Mouse (Mus musculus) NIH3T3 (cell line): ENCODE measurements at regions not wholly inside any gene's neighbourhood (a gene's known extent, or its start where the extent isn't known, plus 50 kb on each side); places are given as distances from the start of the nearest gene placed in this dataset.
"Not testable (repeated sequence)": the region's sequence is repeated elsewhere in the genome, so short reads cannot be mapped to it uniquely, and the experiment has no call there.

Source experiments
- DNase-seq: peaks from one replicate; pipeline ENCODE4 v3.0.0-alpha.2; 2012; ENCODE audit warnings: low read depth

DNA sequence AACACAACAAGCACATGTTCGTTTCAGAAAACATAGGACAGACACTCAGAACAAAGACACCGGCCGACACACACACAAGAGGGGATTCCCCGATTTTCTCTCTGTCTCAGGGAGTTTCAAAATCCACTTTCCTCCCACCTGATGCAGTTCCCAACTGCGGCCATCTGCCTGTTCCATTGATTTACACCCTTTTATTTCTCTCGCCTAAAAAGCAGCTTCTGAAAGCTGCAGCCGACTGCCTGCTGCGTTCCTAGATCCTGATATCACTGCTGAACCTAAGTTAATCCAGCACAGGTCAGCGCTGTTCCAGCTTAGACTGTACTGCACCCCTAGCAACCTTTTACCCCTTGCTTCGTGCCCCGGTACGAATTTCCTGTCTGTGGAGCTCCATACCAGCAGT, 237.0 kb downstream of the Impad1 start:
- DNase-seq = no peak

DNA sequence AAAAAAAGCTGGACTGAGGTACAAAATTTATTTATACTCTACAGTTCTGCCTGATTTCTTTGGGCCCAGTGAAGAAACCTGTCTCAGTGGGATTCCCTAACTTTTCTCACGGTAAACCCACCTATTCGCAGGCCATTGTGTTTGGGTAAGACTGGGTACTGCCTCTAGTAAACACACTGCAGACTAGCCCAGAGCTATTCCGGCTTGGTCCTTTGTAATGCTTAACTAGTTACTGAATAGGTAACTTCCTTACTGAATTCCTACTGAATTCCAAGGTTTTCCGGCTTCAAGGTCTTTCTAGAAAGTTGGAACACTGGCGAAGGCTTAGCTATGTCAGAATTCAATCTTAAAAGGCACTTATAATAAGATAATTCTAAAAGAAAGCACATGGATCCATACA, 242.9 kb downstream of the Impad1 start:
- no peak for DNase-seq

DNA sequence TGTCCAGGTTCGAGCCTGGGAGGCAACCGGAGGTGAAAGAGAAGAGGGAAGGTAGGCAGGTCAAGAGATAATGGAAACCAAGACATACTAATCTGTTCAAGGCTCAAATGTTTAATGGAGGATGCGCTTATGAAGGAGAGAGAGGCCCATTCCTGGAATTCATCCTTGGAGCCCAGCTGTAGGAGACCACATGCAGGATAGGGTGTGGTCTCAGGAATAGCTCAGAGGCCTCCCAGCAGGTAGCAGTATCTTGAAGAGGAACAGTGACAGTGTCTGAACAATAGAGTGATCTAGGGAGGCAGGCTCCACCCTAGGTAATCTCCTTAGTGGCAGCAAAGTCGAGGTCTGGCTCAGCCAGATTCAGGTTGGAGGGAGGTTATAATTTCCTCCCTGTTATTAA, 243.3 kb downstream of the Impad1 start:
- no peak for DNase-seq

DNA sequence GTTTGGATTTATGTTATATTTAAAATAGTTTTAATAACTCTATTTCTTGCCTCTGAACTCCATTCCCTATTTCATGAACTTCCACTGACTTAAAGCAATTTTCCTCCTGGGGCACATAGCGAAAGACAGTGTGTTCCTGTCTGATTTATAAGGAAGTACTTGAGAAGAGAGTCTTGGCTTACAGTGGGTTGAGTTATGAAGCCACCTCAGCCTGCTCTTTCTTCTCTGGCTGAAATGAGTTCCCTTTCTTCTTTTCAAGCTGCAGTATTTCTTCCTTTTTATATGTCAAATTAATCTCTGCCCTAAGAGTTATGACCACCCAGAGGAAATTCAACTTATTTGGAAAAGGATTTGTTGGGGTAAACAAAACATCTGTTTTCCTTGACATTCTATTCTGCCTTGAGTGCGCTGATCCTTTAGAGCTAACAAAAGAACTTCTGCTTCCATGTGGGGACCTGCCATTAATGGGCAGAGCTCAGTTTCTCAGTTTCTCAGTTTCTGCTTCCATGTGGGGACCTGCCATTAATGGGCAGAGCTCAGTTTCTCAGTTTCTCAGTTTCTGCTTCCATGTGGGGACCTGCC, 255.9 kb downstream of the Impad1 start:
- no peak for DNase-seq

DNA sequence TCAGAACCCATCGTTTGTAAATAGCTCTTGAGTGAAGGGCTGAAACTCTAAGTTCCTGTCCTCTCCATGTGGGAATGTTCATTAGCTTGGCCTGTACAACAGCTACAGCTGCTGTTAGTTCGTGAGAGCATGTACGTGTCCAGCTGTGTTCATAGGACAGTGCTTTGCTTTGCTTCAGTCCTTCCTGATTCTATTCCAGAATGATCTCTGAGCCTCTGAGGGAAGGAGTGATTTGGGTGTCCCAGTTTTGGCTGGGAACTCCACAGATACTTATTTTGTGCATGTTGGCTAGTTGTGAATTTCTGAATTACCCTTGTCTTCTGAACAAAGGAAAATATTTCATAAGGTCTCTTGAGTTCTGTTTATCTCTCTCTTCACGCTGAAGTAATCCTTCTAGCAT, 261.0 kb downstream of the Impad1 start:
- no peak for DNase-seq

DNA sequence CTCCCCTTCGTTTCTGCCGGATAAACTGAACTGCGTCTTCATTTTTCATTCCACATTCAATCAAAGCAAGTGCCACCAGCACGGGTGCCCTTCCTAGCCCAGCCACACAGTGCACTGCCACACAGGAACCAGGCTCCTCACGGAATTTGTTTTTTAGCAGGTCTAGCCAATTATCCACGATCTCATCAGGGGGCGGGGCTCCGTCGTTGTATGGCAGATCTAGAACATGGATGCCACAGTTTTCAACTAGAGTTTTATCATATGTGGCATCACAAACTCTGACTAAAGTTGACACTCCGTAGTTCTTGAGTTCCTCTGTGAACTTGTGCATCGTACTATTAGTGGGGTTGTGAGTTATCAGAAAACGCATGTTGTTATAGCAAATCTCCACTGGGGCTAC, 264.8 kb downstream of the Impad1 start:
- no peak for DNase-seq

DNA sequence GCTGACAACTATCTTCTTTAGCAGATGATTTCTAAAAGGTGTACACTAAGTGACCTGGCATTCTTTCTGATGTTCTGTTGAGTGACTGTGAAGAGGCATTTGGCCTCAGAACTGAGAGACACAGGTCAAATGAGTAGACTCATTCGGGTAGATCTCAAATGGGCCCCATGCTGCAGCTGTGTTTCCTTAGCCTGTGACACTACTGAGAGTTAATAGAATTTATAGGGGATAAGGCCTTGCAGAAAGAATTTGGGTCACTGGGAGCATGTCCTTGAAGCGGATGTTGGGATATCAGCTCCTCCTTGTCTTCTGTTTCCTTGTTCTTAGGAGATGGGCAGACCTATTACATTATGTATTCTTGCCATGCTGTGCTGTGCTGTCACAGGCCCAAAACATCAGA, 271.4 kb downstream of the Impad1 start:
- no peak for DNase-seq

DNA sequence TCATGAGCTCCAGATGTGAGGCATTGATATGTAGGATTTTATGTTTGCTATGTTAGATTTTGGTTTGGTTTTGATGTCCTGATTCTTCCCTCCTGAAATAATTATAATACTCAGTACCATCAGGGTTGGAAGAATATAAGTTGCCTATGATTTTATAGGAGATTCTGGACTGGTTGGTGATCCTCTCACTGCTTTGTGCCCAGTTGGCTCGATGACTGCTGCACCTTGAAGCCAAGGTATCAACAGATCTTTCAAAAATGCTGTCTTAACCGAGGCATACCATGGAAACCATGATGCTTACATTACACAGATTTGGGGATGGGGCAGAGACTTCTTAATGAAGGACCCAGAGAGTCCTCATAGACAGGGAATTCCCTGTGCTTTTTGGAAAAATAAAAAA, 274.4 kb downstream of the Impad1 start:
- no peak for DNase-seq

DNA sequence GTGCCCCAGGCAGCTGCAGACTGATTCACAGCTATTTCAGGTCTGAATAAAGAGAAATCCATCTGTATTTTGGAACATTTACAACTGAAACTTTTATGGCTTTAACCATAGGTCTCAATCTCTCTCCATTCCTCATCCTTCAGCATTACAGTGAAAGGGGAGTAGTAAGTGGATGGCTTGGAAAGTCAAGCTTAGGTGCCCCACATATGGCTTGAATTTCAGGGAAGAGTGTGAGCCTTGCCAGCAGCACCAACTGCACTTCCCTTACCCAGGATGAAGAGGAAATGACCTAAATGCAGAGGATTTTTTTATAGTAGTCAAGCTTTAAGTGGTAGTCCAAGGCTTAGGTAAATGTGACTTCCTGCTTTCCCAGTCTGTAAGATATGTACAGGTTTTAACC, 279.8 kb downstream of the Impad1 start:
- DNase-seq = no peak

DNA sequence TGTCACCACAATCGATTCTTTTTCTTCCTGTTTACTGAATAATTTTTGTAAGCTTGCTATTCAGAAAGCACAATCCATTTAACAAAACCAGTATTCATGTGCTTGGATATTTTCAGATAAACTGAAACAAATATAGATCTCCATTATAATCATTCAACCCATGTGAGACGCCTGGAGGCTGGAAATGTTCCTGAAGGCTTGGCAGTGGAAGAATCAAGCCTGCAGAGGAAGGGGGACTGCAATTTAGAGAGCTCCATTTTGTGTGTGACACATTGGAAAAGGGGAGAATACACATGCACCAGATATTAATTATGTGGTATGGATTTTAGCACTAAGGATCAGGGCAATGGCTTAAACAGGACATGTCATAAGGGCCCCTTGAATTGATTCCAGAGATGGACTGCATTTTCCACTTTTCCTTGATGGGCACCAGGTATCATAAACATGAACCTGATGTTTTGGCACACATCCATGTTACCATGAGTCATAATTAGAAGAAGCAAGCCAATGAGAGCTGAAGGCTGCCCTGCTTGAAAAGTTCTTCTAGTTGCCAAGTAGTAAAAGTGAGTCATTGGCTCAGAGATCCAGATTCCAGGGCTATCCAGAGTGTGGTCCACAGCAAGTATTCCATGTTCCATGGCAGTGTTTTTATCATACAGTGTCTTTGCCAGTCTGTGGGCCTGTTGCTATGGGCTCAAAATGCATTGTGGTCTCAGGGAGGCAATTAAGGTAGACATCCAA, 282.8 kb downstream of the Impad1 start:
- DNase-seq = peak; percentile 56

DNA sequence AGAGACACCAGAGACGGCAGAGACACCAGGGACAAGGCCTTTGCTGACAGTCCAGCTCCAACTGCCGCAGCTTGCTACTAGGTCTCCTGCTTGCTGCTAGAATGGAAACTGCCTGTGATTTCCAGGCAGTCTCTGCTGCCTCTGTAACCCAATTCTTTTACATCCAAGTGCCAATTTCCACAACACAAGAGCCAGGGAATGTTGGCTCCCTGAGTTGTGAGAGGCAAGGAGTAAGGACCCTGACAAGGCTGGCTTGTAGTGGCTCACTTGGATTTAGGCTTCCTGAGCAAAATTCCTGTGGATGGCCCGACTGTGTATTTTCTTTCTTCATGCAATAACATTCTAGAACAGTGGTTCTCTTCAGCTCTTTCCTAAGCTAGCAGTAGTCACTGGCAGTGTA, 283.9 kb downstream of the Impad1 start:
- peak; percentile 7 for DNase-seq

DNA sequence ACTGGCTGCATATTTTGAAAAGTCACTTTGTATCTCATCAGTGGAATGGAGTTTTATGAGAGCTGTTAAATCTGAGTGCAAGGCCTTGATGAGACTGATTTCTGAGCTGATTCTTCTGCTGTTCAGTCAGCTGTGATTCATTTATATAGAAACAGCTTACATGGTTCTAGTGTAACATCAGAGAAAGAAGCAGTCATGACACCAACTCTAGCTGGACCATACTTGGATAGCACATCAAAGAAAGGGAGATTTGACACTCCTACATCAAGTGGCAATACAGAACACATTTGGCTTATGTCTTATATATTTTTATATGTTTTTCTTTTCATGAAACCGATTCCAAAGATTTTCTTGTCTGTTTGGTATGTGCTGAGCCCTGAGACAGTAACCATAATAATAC, 296.0 kb downstream of the Impad1 start:
- DNase-seq = no peak

DNA sequence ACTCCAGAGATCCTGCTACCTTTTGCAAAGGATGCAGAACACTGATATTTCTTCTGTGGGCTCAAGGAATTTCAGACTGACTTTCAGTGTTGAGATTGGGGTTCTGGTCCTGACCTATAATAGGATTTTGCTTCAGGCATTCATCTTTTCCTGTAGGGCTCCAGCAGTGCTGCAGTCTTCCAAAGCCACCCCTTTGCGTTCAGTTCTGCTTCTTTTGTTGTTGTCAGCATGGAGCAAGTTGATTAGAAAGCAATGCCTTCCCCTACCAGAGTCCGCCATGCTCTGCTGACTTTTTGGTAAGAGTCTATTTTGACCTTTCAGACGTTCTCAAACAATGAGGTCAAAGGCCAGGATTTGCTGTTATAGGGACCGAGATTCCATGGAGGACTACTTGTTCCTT, 297.0 kb downstream of the Impad1 start:
- DNase-seq = no peak

DNA sequence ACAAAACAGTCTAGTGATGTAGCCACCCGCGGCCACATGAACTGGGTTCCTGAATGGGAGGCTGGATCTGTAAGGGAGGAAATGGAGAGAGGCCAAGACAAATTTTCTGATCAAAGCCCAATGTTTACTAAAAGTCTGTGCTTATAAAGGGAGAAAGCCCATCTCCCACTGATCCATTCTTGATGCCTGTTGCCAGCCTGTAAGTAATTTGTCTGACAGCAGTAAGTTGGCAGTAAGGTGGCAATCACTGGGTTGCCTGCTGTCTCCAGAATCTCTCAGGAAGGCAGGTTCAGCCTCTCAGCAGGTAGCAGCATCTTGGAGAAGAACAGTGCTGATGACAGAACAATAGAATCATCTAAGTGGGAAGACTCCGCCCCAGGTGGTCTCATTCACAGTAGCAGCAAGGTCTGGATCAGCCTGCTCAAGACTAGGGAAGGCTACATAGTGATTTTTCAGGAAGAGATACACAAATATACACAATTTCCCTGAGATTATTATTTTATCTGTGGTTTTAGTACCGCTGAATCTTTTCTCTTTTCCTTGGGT, 327.9 kb downstream of the Impad1 start:
- no peak for DNase-seq

DNA sequence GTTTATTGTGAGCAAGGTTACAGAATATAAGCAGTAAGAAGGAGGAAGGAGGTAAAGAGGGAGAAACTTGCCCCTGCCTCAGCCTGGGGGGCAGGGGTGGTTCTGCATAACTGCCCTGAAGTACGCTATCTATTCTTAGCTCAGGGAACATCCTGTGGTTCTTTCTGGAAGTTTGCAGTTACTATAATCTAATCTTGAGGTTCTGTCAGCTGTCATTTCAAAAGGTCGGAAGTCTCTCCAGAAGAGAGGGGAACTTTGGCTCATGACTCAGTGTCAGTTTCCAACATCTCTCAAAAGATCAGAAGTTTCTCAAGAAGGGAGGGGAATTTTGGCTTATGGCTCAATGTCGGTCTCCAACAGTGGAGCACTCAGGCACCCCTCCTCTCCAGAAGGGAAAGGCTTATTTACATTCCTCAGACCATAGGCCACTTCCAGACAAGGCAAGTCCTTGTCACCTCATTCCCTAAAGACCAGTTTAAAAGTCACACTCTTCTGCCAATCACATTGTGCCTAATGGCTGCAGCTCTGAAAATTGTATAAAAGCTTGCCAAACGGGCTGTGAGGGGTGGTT, 328.9 kb downstream of the Impad1 start:
- peak; percentile 5 for DNase-seq

DNA sequence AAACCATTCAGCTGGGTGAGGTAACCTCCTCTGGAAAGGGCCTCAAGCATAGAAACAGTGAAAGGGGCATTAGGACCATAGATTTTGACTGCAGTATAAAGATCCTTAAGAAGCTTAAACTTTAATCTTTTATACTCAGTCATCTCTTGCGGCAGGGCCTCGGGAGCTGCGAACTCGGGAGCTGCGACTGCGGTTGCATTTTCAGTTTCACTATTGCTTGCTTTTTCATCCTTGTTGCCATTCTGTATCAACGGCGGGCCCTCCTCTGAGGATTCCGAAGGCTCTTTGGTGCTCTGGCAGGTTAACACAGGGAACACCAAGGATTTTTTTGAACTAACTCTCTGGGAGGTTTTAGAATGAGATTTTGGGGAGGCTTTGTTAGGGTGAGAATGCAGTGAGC, 333.9 kb downstream of the Impad1 start:
- no peak for DNase-seq

DNA sequence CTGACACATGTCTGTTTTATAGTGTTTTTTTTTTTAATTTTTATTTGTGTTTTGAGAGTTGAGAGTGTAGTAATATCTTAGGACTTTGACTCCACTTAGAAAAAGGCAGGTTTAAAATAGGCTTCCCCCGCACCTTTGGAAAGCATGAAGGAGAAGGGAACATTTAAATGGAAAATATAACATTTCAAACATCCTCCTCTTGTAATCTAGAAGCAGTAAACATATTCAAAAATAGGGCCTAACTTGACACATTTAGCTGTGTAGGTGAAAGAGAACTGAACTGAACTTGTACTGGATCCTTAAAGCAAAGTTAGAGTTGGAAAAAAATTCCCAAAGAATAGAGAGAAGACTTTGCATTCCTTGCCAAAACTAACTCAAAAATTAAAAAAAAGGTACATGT, 343.1 kb downstream of the Impad1 start:
- no peak for DNase-seq

DNA sequence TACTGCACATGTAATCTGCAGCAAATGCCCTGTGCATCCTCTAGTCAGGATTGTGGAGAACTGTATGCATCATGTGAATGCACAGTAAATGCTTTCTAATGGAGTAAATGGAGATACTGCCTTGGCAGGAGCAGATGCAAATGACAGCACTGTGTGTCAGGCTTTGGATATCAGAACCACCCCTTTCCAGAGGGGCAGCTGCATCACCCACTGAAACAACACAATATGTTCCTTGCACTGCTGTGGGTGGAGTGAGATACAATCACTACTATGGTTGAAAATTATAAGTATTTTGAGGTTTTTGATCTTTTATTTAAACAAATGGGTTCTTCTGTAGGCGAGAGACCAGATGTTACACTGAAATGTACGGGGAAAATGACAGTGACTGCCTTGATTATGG, 350.5 kb downstream of the Impad1 start:
- DNase-seq = no peak

DNA sequence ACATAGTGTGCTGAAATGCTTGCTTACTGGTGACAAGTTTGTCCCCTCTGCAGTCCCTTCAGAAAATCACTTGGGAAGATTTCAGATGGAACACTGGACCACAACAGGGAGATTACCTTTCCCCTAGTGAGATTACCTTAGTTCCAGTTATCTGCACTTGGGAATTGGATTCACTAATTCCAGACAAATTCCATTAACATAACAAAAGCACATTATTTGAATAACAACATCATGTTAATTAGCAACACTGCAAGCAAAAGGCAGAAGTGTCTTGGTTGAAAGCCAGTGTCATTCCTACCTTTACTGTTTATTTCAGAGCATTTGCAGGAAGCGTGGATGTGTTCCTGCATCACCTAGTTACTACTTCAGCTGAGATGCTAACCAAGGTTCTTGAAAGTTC, 355.6 kb downstream of the Impad1 start:
- DNase-seq = no peak

DNA sequence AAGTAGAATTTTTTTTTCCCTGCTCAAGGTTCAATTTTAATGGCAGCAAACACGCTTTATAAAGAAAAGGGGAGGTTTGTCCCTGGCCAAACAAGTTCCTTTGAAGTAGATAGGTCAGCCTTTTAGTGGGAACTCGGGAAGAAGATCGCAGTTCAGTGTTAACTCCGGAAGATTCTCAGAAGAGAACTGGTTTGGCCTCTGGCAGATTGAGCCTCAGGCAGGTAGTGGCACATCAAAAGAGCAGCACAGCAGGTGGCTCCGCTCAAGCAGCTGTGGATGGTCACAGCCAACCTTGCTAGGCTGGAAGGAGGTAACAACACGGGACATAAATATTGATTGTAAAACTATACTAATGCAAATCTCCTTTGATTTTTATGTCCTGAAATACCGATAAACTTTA, 347.2 kb upstream of the Sdr16c6 start:
- DNase-seq = not testable (repeated sequence)

DNA sequence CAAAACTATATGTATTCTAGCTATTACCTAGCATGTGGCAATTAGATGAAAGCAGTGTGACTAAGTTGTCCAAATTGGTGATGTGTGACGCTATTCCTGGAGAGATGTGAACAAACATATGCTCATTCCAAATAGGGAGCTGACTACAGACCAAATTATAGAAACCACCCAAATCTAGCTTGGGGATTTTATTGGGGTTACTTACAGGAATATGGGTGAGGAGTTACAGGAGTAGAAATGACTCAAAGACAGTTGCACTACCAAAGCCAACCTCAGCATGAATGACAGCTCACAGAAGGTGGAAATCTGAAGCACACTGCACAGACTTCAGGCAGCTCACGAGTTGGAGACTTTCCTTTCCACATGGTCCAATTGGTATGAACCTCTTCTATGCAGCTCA, 326.5 kb upstream of the Sdr16c6 start:
- no peak for DNase-seq

DNA sequence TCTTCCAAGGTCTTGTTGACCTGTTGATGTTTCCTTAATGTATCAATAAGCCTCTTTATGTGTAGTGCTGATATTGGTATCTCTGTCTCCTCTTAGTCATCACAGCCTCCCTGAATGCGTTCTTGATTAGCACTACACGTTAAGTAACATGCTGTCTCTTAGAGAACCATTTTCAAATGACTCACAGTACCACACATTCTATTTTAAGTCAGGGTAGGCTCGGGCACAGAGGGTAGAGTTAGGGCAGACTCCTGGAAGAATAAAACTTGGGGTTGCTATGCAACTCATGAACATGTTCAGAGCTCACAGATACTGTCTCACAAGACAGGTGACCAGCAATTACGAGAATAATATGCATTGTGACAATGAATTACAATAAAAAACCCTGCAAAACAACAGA, 320.1 kb upstream of the Sdr16c6 start:
- DNase-seq = no peak

DNA sequence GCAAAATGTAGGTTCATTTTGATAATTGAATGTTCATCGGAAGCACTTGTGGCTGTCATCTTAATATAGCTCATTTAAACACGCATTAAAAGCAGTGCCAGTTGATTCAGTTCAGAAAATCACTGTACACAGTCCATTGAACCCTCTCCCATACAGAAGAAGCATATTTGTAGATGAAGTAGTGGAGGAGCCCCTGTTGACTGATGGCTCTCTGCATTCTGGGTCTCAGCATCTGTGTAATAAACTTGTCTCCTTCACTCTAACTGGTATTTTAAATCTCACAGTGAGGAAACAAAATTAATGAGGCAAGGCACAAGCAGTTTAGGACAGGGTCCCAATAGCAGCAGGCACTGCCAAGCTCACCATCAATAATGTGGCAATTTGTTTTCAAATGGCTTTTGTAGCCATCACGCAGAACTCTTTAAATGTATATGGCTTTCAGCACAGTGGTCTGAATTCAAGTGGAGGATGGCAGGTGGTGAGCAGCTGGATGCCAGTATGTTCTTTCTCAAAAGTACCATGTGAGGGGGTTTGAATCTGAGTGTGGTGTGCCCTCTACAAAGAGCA, 302.8 kb upstream of the Sdr16c6 start:
- DNase-seq = no peak
